Mouse (Mus musculus): ENCODE measurements around the gene Defb43.

The Defb43 gene

GRCm38 (mm10) chr14:63011471-63011870 is at the start of gene Defb43:
TSS of gene Defb43 (plus strand) at chr14:63011771.
- DNase-seq (ENCODE audit: low spot score) = no peak

- no peak for DNase-seq (ENCODE audit: low spot score)
Observed at GRCm38 (mm10) chr14:62963632-62964031, 47.9 kb upstream of the Defb43 start.

DNA sequence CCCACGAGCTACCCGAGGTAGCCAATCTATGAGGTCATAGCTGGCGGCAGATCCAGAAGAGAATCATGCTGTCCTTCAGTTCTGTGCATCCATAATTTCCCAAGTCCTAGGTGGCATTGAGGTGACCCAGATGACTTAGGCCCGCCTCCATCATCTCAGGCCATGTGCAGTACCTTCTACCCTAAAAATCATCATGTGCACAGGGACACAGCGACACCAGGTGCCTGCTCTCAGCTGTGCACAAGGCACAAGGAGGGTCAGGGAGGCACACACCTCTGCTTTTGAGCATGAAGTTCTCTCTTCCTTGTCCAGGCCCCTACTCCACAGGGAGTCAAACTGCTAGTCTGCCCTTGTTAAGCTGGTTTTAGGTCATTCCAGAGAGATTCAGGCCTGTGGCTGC is 46.2 kb upstream of the Defb43 start:
- DNase-seq (ENCODE audit: low spot score) = no peak

- DNase-seq (ENCODE audit: low spot score) = no peak
Observed at GRCm38 (mm10) chr14:62965811-62966520, 45.6 kb upstream of the Defb43 start.

DNA sequence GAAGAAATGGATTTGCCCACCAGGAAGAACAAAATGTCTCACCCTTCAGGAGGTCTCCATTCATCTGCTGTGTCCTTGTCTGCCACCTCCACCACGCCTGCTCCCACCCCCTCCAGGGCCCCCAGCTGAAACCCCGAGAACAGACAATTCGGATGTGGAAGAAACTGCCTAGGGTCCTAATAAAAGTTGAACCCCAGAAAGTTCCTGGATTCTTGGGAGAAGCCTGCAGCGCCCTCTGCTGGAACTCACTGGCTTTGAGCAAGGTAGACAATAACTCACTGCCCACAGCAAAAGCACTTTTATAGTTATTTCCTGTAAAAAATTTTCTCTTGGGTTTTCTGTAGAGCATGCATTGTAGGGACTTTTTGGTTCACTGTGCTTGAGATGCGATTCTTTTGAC is 36.5 kb upstream of the Defb43 start:
- peak; percentile 39 for DNase-seq (ENCODE audit: low spot score)

DNA sequence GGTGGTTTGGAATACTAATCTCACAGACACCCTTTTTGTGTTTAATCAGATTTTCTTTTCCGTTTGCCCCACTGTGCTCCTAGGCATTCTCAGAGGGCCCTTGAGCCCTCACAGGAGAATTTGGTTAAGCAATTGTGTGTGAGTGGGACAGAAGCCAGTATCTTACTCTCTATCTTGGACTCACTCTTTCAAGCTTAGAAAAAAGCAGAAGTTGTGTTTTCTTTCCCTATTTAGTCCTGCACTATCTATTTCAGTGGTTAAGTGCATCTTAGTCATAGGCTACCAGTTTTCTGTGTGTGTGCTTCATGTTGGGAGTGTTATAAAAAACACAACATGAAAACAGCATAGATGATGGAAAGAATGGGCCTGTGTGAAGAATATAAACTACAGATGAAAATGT is 31.8 kb upstream of the Defb43 start:
- no peak for DNase-seq (ENCODE audit: low spot score)

- no peak for DNase-seq (ENCODE audit: low spot score)
Observed at GRCm38 (mm10) chr14:62984410-62984809, 27.2 kb upstream of the Defb43 start, which contains the start of gene Defb48. TSS of gene Defb48 (minus strand) at chr14:62984510.

DNA sequence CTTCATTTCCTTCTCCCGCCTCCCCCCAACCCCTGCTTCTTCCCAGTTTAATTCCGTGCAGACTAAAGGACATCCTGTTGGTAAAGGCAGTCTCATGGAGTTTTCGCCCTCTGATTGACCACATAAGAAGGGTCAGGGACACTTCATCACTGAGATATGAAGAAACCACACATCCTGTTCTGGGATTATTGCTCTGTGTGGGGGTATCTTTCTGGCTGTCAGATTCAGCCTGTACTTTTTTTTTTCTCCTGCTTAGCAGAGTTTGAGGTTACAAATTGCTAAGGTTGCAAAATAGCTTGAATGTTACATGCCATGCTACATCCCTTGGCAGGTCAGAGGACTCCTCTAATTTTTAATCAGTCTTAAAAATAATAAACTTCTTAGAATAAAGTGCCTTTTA is 20.3 kb upstream of the Defb43 start:
- no peak for DNase-seq (ENCODE audit: low spot score)

DNA sequence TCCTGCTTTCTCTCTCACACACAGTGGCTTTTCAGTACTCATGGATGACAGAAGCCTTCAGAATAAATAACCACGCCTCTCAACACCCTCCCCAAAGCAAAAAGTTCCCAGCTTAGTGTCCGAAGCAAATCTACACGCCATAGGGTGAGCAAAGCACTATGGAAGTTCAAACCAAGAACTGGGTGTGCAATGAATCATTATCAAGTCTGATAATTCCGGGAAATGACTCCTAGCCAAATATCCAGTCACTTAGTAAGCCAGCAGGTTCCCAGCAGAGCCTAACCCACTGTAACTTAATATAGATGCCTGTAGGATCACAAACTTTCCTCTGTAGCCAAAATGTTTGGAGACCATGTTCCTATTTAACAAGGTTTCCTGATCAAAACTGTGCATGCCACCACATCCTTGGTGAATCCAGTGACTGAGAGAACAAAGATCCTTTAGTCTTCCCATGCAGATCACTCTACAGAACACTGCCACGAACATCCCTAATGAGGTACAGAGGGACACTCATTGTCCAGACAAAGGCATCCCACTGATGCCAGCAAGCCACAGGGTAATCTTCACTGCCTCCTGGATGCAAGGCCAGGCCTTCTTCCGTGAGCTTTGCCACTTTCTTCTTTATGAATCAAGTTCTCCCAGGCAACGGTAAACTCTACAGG is 19.6 kb upstream of the Defb43 start:
- DNase-seq (ENCODE audit: low spot score) = no peak

DNA sequence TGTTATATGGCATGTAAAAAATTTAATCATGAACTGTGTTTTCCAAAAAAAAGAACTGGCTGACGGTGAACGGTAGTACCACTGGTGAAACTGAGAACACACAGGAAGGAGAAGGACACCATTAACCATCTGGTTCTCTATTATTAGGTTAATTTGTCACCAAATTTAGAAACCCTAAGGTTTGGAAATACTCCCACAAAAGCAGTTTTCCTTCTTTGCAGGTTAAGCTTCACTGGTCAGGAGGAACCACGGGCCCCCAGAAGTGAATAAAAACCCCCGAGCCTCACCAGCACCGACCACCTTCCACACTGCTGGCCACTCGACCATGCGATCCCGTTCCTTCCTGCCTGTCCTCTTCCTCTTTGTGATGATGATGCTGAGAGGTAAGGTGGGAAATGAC is 13.8 kb upstream of the Defb43 start, which contains the start of gene Defb47:
TSS of gene Defb47 (plus strand) at position 301 of the 400 bp plus-strand sequence.
- no peak for DNase-seq (ENCODE audit: low spot score)

DNA sequence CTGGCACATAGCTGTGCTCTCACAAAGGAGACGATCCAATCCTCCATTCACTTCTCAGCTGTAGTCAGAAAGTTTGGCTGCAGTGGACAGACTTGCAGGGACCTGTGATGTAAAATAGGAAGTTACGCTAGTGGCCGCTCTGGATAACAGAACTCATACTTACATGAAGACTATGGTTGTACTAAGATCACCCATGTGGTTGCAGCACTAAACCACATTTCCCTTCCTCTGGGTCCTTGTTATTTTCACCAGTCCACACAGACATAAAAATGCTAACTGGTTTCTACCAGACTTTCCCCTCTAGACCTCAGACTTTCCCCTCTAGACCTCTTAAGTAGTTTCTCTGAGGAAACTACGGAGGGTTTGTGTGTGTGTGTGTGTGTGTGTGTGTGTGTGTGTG is 12.6 kb upstream of the Defb43 start:
- DNase-seq (ENCODE audit: low spot score) = no peak

GRCm38 (mm10) chr14:63002588-63002987 is 9.0 kb upstream of the Defb43 start:
- no peak for DNase-seq (ENCODE audit: low spot score)

GRCm38 (mm10) chr14:63013082-63013481 is 1.5 kb downstream of the Defb43 start:
- peak; percentile 36 for DNase-seq (ENCODE audit: low spot score)

DNA sequence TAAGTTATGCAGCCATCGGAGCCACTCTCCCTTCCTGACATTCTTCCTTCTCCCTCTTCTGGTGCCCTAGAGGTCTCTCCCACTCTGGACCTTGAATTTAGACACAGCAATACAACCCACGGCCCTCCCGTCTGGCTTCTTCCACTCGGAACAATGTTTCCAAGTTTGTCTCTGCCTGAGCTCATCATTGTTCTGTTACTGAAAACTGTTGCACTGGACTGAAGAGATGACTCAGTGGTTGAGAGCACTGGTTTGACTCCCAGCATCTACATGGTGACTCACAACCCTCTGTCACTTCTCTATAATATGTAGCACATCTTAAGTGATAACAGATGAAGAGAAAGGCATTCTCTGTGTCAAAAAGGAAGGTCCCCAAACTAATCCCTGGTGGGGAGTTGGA is 3.1 kb downstream of the Defb43 start:
- DNase-seq (ENCODE audit: low spot score) = peak; percentile 24

DNA sequence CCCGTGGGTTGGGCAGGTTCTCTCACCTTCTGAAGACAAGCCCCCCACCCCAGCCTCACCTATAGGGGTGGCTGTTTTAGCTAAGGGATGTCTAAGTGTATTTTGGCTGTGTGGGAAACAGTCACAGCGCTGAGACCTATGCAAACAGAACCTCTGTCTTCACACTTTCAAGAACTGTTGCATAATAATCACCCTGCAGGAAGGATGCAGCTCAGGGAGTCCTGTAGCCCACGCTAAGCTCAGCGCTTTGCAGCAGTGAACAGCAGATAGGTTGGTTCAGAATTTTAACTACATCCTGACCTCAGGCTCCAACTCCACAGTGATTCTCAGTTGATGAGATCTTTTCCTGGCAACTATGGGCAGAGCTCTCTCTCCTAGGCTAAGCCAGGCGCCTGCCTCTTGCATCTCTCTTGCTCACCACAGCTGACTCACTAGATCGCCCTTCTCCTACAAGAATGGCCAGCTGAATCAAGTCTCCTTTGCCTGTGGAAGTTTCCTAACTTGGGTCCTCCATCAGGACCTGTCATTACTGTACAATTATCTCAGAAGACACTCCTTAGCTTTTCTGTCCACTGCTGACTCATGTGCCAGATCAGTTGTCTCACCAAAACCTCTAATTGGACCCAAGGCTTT is 9.1 kb downstream of the Defb43 start:
- DNase-seq (ENCODE audit: low spot score) = peak; percentile 66

GRCm38 (mm10) chr14:63046691-63047090 is 35.1 kb downstream of the Defb43 start, which contains the start of gene Defb42:
TSS of gene Defb42 (plus strand) at chr14:63046991.
- no peak for DNase-seq (ENCODE audit: low spot score)

DNA sequence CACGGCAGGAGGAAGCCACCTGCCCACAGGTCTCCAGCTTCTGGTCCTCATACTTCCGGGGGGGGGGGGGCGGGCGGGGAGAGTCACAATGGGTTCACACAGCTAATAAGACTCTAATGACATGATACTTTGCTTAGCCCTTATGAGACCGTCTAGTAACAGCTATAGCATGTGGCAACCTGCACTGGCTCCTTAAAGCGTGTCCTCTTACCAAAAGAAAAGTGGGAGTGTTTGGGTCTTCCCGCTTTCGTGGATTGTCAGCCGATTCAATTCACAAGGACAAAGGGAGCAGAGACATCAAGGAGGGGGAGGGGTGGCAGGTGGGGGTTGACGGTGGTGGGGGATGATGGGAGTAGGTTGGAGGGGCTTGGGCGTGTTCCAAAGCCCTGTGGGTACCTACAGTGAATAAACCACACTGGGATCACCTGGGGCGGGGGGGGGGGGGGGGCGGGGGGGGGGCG is 38.4 kb downstream of the Defb43 start, which contains the start of gene Defb30:
TSS of gene Defb30 (minus strand) at position 51 of the 461 bp plus-strand sequence.
- DNase-seq (ENCODE audit: low spot score) = no peak

DNA sequence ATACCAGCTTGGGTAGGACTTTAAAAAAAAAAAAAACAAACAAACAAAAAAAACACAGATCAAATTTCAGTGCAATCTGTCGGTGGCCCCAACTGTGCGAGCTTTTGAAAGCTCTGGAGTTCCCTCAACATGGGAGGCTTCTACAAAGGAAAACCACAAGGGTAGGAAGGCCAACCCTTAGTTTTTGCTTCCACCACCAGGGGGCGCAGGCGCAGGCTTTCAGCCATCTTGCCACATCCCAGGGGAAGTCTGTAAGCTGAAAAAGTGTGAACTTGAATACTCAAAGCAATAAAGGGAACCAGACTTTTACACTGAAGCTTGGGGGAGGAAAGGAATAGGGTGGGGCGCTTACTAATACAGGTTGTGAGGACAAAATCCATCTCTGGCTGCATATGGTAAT is 39.2 kb downstream of the Defb43 start:
- peak; percentile 46 for DNase-seq (ENCODE audit: low spot score)

- DNase-seq (ENCODE audit: low spot score) = peak; percentile 95
Observed at GRCm38 (mm10) chr14:63054729-63055128, 43.2 kb downstream of the Defb43 start.

DNA sequence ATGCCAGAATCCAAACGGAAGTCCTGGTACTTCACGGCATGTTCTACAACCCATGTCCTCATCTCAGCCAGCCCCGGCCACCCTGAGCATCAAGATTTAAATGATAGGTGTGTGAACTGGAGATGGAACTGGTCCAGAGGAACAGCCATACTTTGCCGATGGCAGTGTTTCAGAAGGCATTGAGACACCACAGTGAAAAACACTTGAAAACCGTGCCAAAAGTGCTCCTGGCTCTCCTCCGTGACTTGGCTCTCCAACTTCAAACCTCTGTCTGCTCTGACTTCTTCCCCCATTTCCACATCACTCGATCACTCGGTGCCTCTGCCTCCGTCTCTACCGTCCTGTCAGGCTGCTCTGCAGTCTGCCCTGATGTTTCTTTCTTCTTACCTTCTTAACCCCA is 48.8 kb downstream of the Defb43 start:
- DNase-seq (ENCODE audit: low spot score) = peak; percentile 39

- peak; percentile 79 for DNase-seq (ENCODE audit: low spot score)
Observed at GRCm38 (mm10) chr14:63062184-63062583, 50.6 kb downstream of the Defb43 start.

DNA sequence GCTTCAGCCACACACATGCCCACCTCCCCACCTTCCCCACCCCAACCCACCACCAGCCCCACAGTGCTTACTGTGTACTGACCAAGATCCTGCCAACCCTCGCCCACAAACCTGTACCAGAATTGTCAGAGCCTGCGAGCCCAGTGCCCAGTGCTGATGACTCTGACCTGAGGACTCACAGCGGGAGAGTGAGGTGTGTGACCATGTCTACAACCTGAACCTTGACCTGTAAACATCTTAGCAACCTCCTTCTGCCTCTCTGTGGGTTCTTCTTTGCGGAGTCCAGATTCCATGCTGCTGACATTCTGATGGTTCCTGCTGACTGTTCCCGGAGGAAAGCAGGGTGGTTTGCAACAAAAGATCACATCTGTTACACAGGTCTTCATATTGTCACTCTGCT is 53.8 kb downstream of the Defb43 start:
- DNase-seq (ENCODE audit: low spot score) = no peak
